Mouse (Mus musculus): ENCODE measurements around the gene Kifap3. TPM values are rescaled to one million over a fixed set of nuclear protein-coding genes. Genes with fewer than 3 reads are reported as not detected.
A peak's percentile ranks its signal among the peaks of the same experiment; 100 is the strongest.
"Not testable (repeated sequence)": the region's sequence is repeated elsewhere in the genome, so short reads cannot be mapped to it uniquely, and the experiment has no call there.

The Kifap3 gene
- 157 and 191 TPM in 2 replicates for total RNA-seq (2014; rRNA removed)
- 154 and 159 TPM in 2 replicates for polyA plus RNA-seq (2015; fragmentation: Nextera tagmentation; extraction: Ambion mirVana)

GRCm38 (mm10) chr1:163779336-163780115, at the start of gene Kifap3:
Gene Kifap3, plus strand, starts transcription at chr1:163779583.
- Histone ChIP-seq H3K36me3 (ENCODE audit: insufficient read depth, low read length) (peaks cover 5% of the 10 kb centered on the region; the same call in 1 of the 2 replicates), H3K9me3 (ENCODE audit: low read length) (0 out of 2 replicates have a peak, but pooled peaks cover 3% of the 10 kb centered on the region), H3K27me3 (ENCODE audit: insufficient read depth, low read length) (no peaks in the 10 kb centered on the region), H3K4me3 (ENCODE audit: low read depth, low read length) (peak within 1 kb of the TSS; percentile 75), H3K27ac (ENCODE audit: low read depth, low read length) (peak within 1 kb of the TSS; percentile 86), H3K4me2 (ENCODE audit: low read depth, low read length, poor library complexity, severe bottlenecking) (peak within 1 kb of the TSS; percentile 70), H3K9ac (replicated peaks; ENCODE audit: low read length, poor library complexity, severe bottlenecking) (peak within 1 kb of the TSS; percentile 90), H3K4me1 (ENCODE audit: insufficient read depth, low read length) (no peaks in the 10 kb centered on the region)
- DNase-seq (ENCODE audit: low spot score) (peak; percentile 99), ATAC-seq (ENCODE audit: low FRiP score) (peak; percentile 100)
- TF ChIP-seq CTCF (IDR thresholded peaks at IDR 0.05), result peak; percentile 97
- 0% methylated on average over 36 of the region's 48 CpGs for WGBS

- H3K27me3 ChIP-seq (ENCODE audit: insufficient read depth, low read length); H3K27ac ChIP-seq (ENCODE audit: low read depth, low read length); H3K4me2 ChIP-seq (ENCODE audit: low read depth, low read length, poor library complexity, severe bottlenecking); ATAC-seq (ENCODE audit: low FRiP score); H3K9me3 ChIP-seq (ENCODE audit: low read length); H3K36me3 ChIP-seq (ENCODE audit: insufficient read depth, low read length); H3K4me1 ChIP-seq (ENCODE audit: insufficient read depth, low read length); DNase-seq (ENCODE audit: low spot score); H3K4me3 ChIP-seq (ENCODE audit: low read depth, low read length); H3K9ac ChIP-seq (replicated peaks; ENCODE audit: low read length, poor library complexity, severe bottlenecking): not testable (repeated sequence)
- 92% methylated on average over 10 of the region's 10 CpGs for WGBS
Measured at GRCm38 (mm10) chr1:163731166-163731565, 48.2 kb upstream of the Kifap3 start.

- WGBS, result 73% methylated on average over 10 of the region's 10 CpGs
- Histone ChIP-seq H3K9ac (replicated peaks; ENCODE audit: low read length, poor library complexity, severe bottlenecking) (no peak overlapping the region), H3K27me3 (ENCODE audit: insufficient read depth, low read length) (no peaks in the 10 kb centered on the region), H3K4me2 (ENCODE audit: low read depth, low read length, poor library complexity, severe bottlenecking) (no peak overlapping the region), H3K9me3 (ENCODE audit: low read length) (no peaks in the 10 kb centered on the region), H3K4me3 (ENCODE audit: low read depth, low read length) (no peak overlapping the region), H3K36me3 (ENCODE audit: insufficient read depth, low read length) (no peaks in the 10 kb centered on the region), H3K27ac (ENCODE audit: low read depth, low read length) (no peak overlapping the region), H3K4me1 (ENCODE audit: insufficient read depth, low read length) (no peaks in the 10 kb centered on the region)
- ATAC-seq (ENCODE audit: low FRiP score), result no peak
- DNase-seq (ENCODE audit: low spot score), result no peak
- no peak for TF ChIP-seq CTCF (IDR thresholded peaks at IDR 0.05)
Measured at GRCm38 (mm10) chr1:163736441-163737238, 42.7 kb upstream of the Kifap3 start.

- WGBS, result 79% methylated on average over 1 of the region's 1 CpGs
- H3K9me3 ChIP-seq (ENCODE audit: low read length), result no peaks in the 10 kb centered on the region
- no peak for TF ChIP-seq CTCF (IDR thresholded peaks at IDR 0.05)
- no peak overlapping the region for H3K4me3 ChIP-seq (ENCODE audit: low read depth, low read length)
- no peak overlapping the region for H3K4me2 ChIP-seq (ENCODE audit: low read depth, low read length, poor library complexity, severe bottlenecking)
- no peaks in the 10 kb centered on the region for H3K27me3 ChIP-seq (ENCODE audit: insufficient read depth, low read length)
- ATAC-seq (ENCODE audit: low FRiP score), result no peak
- no peaks in the 10 kb centered on the region for H3K4me1 ChIP-seq (ENCODE audit: insufficient read depth, low read length)
- no peak overlapping the region for H3K9ac ChIP-seq (replicated peaks; ENCODE audit: low read length, poor library complexity, severe bottlenecking)
- DNase-seq (ENCODE audit: low spot score), result no peak
- no peaks in the 10 kb centered on the region for H3K36me3 ChIP-seq (ENCODE audit: insufficient read depth, low read length)
- no peak overlapping the region for H3K27ac ChIP-seq (ENCODE audit: low read depth, low read length)
Measured at GRCm38 (mm10) chr1:163737239-163737533, 42.2 kb upstream of the Kifap3 start.

GRCm38 (mm10) chr1:163751360-163751992, 27.9 kb upstream of the Kifap3 start:
- 56% methylated on average over 4 of the region's 4 CpGs for WGBS

More at GRCm38 (mm10) chr1:163751360-163751992, 27.9 kb upstream of the Kifap3 start:
- Histone ChIP-seq H3K9ac (replicated peaks; ENCODE audit: low read length, poor library complexity, severe bottlenecking) (no peak overlapping the region), H3K4me1 (ENCODE audit: insufficient read depth, low read length) (no peaks in the 10 kb centered on the region), H3K36me3 (ENCODE audit: insufficient read depth, low read length) (no peaks in the 10 kb centered on the region), H3K4me3 (ENCODE audit: low read depth, low read length) (no peak overlapping the region), H3K4me2 (ENCODE audit: low read depth, low read length, poor library complexity, severe bottlenecking) (no peak overlapping the region), H3K27me3 (ENCODE audit: insufficient read depth, low read length) (no peaks in the 10 kb centered on the region), H3K27ac (ENCODE audit: low read depth, low read length) (no peak overlapping the region), H3K9me3 (ENCODE audit: low read length) (no peaks in the 10 kb centered on the region)
- ATAC-seq (ENCODE audit: low FRiP score), result no peak
- TF ChIP-seq CTCF (IDR thresholded peaks at IDR 0.05), result no peak
- DNase-seq (ENCODE audit: low spot score), result peak; percentile 12

Measured in midbrain, postnatal 0 days (tissue).